Mouse (Mus musculus) adrenal gland (tissue): ENCODE data around the gene Tmem258.

ENCODE experiments used
- intact Hi-C: fragments of 180-260 bp; cut with DNase I; formaldehyde crosslinking; loops from one replicate; pipeline ENCODE4 v1.15.1; 2025

The Tmem258 gene

DNA sequence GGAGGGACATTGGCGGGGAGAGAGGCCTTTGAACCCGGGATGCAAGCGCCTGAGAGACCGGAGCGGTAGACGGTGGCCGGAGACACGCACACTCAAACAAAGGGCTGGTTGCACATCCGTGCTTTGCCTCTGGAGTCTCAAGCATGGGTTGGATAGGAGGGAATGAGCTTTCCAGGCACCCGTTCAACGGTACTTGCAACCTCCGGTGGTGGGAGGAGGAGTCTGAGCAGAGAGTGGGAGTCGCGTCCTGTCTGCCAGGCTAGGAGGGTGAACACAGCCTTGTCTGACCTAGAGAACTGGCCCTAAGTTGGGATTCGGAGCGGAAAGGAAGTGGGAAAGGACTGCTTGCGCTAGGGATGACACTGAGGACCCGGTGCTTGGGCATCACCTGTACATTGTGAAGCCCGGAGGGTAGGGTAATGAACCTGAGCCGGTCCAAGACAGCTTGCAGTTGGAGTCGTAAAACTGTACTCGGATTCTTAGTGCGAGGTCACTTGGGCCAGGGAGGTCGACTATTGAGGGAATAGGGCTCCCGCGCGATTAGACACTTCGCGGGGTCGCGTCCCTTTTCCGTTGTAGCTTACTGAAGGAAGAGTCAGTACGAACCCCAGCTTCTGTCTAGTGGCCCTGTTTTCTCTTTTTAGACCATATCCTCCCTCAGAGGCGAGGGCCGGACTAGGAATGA lies 20.4 kb upstream of the Tmem258 start:
- intact Hi-C loops, result loop anchor here (2.0 kb wide), 1 partner anchor 83 kb away; the partner anchor contains the start of gene Fads2

DNA sequence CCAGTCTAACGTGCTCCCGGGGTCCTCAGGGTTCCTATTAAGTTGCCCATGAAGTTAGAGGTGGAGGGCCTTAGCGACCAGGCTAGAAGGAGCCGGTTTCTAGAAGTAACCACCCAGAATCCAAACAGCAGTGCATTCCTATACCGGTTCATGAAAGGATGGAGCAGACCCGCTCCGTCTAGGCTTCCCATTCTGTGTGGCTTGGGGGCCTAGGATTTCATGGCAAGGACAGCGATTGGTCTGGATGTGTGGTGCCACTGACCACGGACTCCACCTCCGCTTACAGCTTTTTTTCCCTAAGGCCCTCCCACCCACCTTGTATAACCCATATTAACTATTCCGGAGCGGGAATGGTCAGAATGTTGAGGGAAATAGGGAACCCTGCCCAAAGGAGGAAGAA lies 19.7 kb upstream of the Tmem258 start:
- intact Hi-C loops, result no loop called here

DNA sequence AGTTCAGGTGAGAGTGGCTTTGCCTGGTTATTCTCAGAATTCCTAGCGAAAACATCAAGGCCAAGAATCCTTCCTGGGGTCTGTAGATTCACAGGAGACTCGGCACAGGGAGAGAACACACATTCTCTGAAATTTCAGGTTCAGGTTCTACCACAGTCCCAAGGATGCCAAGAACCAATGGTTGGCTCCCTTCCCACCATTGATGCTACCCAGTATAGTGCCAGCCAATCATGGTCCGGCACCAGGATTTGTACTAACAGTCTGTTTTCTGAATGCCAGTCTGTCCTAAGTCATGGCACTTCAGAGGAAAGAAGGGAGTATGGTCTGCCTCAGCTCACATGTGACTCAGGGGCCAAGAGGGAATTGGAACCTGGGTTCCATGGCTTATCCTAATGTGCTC lies 17.9 kb upstream of the Tmem258 start:
- intact Hi-C loops, result no loop called here

DNA sequence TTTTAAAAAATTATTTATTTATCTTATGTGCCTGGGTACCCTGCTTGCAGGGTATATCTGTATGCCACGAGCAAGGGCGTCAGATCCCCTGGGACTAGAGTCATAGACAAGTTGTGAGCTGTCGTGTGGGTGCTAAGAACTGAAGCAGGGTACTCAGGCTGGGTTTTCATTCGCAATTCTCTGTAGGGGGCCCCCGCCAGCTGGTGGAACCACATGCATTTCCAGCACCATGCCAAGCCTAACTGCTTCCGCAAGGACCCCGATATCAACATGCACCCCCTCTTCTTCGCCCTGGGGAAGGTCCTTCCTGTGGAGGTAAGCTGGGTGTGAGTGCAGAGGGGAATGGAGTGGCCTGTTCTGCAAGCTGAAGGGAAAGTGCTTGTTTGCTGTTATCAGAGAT lies 17.2 kb upstream of the Tmem258 start:
- intact Hi-C loops, result no loop called here

DNA sequence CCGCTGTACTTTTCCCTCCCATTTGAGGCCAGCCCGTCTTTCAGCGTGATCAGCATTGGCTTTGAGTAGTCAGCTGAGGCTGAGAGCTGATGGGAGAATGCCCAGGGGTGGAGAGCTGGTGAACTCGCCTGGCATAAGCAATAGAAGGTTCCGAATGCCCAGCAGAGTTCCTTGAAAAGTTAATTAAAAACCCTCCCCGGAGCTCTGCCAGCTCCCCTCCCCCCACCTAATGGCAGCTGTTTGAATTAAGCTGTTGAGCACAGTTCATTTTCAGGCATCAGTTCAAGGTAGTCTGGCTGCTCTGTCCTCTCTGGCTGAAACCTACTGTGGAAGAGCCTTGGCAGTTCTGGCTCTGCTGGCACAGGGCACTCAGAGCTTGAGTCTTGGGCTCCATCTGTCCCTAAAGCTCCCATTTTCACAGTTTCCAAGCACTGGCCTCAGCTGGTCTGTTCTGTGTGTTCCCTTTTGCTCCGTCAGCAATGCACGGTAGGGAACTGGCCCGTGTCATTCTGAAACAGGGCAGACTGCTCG lies 15.5 kb upstream of the Tmem258 start:
- intact Hi-C loops, result no loop called here

DNA sequence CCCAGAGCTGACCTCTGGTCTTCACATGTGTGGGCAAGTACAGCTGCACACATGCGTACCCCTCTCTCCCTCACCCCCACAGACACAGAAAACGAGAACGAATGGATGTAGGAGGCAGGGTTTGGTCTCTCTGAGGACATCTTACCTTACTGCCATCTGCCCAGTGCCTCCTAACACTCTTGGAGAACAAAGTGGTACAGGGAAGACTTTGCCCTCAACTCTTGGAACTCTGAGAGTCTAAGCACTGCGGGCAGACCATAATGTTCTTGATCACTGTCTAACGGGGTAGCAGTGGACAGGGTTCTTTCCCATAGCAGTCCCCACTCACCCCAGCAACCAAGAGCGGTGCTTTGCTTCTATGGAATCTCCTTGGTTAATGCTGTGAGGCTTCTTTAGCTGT lies 14.8 kb upstream of the Tmem258 start:
- intact Hi-C loops, result no loop called here

DNA sequence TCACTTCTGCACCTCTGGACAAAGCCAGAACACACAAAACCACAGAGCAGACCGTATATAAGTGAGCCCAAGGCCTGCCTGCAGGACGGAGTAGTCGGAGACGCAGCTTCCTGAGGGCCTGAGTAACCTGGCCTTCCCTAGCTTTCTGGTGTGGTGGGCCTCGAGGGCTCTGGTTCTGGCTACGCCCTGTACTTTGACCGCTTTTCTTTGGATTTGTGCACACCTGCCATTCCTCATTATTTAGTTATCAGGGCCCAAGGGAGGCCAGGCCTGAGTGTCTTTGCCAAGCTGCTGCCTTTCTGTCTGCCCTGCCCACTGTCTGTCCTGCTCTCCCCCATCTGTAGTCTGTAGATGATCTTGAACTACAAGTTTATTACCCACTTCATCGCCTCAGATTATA lies 13.9 kb upstream of the Tmem258 start:
- intact Hi-C loops, result no loop called here

DNA sequence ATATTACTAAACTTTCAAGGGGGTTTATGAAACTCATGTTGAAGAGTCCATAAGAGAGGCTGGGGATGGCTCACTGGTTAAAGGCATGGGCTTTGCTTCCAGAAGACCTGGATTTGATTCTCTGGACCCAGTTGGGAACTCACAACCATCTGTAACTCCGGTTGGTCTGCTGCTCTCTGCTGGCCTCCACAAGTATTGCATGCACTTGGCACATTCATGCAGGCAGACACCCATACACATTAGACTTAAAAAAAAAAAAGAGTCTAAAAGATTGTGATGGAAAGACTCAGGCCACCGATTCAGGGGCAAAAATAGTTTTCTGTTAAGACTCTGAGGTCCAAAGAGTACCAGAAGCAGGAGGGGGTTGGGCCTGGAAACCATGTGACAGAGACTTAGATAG lies 13.0 kb upstream of the Tmem258 start:
- intact Hi-C loops, result no loop called here

DNA sequence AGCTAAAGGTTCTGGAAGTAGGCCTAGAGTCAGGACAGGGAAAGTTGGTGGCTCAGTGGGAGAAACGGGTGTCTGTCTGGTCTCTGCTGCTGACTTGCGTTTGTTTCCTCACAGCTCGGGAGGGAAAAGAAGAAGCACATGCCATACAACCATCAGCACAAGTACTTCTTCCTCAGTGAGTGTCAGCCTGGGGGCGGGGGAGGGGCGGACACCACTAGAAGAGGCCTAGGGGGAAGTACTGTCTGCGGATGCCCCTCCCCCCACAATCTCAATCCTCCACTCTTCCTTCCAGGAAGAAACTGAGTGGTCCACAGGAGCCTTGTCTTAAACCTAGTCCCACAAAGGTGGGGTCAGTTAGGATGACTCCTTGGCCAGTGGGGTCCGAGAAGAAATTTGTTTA lies 12.5 kb upstream of the Tmem258 start:
- intact Hi-C loops, result no loop called here

DNA sequence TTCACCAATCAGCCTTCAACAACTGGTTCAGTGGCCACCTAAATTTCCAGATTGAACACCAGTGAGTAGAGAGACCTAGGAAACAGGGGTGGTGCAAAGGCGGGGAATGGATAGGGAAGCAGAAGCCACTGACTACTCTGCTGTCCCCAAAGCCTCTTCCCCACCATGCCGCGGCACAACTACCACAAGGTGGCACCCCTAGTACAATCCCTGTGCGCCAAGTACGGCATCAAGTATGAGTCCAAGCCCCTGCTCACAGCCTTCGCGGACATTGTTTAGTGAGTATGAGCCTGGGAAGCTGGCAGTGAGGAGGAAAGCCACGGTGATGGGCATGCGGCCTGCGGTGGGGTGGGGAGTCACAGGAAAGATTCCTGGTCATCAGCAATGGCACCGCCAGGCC lies 9.5 kb upstream of the Tmem258 start:
- intact Hi-C loops, result no loop called here

DNA sequence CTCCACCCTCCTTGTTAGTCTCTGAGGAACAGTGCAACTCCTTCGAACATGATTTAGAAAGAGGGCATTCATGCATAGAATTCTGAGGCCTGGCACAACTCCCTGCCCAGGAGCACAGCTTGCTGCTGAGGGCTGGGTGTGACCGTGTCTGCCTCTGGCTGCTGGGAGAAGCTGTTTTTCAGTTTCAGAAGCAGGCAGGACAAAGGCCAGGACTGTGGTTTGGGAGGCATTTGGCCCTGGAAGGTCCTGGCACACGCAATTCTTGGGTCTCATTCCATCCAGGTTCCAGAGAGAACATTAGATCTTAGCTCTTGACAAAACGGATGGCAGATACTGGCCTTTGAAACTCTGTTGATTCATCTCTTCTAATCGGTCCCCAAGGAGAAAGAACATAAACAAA lies 8.6 kb upstream of the Tmem258 start:
- intact Hi-C loops, result loop anchor here (5.0 kb wide), 1 partner anchor 148 kb away; no protein-coding TSS in a partner anchor

DNA sequence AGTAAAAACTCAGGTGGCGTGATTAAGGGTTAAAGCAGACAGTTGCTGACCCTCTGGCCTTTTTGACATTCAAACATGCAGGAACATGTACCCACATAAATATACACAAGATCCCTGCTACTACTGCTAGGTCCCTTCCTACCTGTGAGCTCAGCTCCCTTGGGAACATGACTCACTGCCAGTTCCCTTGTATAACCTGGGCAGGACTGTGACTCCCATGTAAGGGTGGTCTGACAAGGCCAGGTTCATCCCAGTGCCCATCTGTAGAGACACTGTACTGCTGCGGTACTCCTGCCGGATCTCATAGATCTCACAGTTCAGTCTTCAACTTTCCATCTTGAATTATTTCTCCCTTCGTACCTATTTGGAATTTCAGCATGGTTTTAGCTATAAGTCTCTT lies 6.7 kb upstream of the Tmem258 start:
- intact Hi-C loops, result loop anchor here (5.0 kb wide), 1 partner anchor 150 kb away; no protein-coding TSS in a partner anchor

DNA sequence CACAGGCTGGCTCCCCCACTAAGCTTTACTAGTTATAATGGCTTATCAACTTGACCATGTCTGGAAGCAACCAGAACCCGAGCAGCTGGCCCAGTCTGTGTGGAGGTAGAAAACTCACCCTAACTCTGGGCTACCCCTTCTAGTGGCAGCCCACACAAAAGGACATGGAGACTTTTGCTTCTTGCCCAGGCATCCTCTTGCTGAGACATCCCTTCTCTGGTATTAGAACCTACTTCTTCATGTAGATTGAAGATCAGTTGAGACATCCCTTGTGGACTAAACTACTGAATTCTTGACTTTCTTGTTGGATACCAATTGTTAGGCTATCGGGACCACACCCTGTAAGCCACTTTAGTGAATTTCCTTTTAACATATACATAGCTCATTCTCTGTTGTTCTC lies 5.5 kb upstream of the Tmem258 start:
- intact Hi-C loops, result loop anchor here (5.0 kb wide), 1 partner anchor 151 kb away; no protein-coding TSS in a partner anchor

DNA sequence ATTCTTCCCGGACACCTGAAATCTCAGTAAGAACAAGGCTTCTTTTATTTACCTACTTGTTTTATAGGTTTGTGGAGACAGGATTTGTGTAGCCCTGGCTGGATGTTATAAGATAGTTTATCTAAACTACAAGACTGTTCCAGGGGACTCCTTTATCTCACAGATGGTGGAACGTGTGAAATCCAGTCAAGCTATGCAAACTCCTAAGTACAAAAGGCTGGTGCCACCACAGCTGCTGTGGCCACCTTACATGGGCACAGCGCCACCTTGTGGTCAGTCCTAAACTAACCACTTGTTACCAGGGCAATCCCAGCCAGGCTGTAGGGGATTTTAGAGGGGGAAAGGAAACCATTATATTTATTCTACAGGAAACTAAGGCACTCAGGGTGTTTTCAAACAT lies 5.1 kb upstream of the Tmem258 start:
- intact Hi-C loops, result loop anchor here (5.0 kb wide), 1 partner anchor 151 kb away; no protein-coding TSS in a partner anchor

DNA sequence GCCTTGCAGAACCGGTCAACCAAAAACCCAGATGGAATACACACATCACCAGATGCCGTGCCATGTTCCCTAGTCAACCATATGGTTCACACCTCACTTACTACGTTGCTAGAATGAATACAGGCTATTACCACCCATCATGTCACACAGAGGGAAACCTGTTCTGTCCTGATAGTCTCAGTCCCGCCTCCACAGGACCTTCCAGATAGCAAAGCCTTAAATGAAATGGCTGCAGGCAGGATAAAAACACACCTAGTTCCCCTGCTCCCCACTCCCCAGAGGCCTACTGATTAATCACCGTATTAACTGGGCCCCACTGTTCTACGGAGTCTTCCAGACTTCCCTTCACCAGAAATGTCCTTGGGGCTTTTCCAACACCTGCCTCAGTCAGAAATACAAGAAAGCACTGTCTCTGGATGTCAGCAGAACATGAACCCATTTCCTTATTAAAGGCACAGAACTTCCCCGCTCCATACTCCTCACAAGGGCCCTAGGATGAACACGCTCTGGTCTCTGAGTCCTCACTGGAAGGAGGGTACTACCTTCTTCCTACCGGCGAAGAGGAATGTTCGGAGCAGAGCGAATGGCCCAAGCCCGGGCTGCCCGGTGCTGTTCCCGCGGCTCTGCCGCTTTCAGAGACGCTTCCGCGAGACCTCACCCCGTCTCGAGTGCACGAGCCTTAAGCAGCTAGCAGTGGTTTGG lies 517 bp upstream of the Tmem258 start:
- intact Hi-C loops, result loop anchor here (5.0 to 10.0 kb wide), 2 partner anchors 201 to 288 kb away; partner anchors contain the start of genes Best1 and Rab3il1

DNA sequence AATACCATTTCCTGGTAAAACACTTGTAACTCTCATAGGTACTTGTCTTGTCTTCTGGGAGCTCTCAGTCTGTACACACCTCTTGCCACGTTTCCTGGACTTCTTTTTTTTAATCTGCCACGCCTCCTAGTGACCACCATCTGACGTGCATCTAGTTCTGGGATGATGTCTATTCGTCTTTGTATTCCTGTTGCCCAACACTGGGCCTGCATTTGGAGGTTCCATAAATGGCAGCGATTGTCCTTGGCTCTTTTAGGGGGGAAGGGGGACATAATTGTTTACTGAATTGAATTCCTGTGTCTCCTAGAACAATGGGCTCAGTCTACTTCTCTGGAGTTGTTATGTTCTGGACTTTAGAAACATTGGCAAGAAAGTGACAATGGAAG lies 795 bp downstream of the Tmem258 start:
- intact Hi-C loops, result loop anchor here (5.0 to 10.0 kb wide), 2 partner anchors 202 to 290 kb away; partner anchors contain the start of genes Best1 and Rab3il1

DNA sequence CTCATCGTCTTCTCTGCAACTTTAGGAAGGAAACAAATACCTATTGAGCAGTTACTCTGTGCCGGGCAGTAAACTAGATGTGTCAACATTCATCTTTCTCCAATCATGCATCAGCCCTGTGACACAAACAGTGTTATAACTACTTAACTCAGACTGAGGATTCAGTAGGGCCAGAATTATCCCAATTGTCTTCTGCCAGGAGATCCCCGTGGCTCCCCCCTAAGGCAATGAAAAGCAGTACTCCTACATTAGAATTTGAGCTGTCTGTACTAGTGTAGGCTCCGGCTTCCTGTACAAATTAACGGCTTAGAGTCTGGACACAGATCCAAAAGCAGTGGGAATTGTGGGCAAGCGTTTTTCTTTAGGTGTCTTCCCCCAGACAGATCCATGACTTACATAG lies 1.2 kb downstream of the Tmem258 start:
- intact Hi-C loops, result loop anchor here (10.0 kb wide), 1 partner anchor 290 kb away; no protein-coding TSS in a partner anchor

DNA sequence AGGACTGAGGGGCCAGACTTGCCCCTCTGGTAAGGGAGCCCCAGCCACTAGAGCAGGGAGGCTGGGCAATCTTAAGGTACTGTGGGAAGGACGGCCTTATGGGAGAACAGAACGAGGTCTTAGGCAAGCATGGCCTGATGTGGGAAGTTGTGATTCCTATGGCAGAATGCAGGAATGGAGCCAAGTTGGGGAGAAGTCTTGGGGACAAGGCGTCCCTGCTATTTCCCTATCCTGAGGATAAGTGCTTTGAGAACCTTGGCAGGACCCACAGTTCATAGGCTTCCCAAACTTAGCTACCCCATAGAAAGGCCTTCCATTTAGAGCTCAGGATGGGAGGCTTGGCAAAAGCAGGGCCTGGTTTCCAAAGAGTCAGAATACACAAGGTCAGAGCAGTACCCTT lies 5.0 kb downstream of the Tmem258 start:
- intact Hi-C loops, result loop anchor here (10.0 kb wide), 1 partner anchor 294 kb away; no protein-coding TSS in a partner anchor

DNA sequence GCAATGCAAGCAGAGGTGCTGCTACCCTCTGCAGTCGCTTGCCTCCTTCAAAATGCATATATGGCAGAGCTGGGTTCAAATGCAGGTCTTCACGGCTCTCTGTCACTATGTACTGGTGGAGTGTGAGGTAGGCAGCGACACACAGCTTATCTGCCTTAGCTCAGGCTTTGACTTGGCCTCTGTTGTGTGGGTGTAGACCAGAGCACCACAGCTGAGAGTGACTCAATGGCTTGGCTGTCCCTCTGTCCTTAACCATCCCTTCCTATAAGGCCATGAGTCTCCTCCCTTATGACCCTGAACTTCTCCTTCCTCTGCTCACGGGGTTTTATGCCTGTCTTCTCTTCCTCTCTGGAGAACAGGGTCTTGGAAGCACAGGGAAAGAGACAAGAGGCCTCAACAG lies 7.1 kb downstream of the Tmem258 start:
- intact Hi-C loops, result no loop called here

DNA sequence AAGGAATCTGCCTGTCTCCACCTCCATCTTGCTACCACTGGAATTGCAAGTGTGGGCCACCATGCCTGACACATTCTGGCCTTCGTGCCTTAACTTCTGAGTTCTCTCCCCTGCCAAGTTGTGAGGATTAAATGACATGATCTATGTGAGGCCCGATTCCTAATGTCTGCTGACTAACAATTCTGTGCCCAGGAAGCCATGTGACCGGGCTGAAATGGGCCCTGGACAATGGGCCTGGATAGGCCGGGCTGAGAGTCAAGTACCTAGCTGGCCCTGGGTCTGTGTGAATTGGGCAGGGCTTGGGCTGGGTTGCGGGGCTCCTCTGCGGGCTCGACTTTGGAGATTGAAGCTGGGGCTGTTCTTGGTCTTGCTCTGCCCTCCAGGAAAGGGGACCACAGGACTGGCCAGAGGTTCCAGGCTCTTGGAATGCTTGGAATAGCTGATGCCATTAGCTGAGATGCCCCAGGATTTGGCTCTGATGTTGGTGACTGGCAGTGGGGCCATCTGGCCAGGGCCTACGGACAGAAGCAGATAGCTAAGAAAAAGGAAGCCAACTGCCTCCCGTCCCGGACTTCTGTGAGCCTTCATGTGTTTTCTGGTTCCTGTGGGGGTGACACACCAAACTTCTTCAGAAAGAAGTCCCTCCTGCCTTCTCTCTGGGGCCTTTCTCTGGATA lies 10.1 kb downstream of the Tmem258 start:
- intact Hi-C loops, result no loop called here

DNA sequence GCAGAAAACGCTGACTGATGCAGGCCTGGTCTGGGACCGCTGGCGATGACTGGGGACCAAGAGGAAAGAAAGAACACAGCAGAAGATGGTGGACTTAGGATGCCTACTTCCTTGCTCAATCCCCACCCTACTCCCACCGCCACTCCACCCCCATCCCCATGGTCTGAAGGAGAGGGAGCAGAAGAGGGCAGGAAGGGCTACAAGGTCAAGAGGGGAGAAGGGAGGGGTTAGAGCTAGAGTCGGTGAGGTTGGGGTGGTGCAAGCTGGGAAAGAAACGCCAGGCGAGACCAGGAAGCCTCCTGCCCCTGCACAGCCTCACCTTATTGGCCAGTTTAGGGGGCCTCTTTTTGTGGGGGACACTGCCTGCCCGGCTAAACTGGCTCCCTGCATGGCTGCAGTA lies 12.3 kb downstream of the Tmem258 start:
- intact Hi-C loops, result no loop called here

DNA sequence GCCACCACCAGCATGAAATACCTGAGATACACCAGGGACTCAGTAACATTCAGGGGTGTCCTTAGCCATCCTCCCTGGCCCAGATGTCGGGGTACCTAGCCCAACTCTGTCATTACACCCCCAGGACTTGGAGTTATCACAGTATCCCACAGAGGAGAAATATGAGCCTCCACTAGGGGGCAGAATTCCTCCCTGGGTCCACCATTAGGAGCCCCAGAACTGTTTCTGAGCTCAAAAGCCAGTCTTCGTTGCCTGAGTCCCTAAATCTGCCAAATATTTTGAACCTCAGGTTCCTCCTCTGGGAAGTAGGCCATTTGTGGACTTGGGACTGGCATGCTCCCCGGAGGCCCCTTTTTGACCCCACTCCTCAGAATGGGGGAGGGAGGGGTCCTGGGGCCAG lies 15.3 kb downstream of the Tmem258 start:
- intact Hi-C loops, result no loop called here
